Mouse (Mus musculus): ENCODE results near the gene Pde4dip. TPM values are rescaled to one million over a fixed set of nuclear protein-coding genes. Genes with fewer than 3 reads are reported as not detected.
A peak's percentile ranks its signal among the peaks of the same experiment; 100 is the strongest.

The Pde4dip gene
- polyA plus RNA-seq, 1 experiment, result 0.01 TPM

GRCm38 (mm10) chr3:97835888-97836287 is 52.6 kb downstream of the Pde4dip start:
- Histone ChIP-seq H3K4me1 (ENCODE audit: control insufficient read depth) (no peaks in the 10 kb centered on the region), H3K27me3 (ENCODE audit: control insufficient read depth) (no peaks in the 10 kb centered on the region), H3K9me3 (ENCODE audit: control insufficient read depth, low read length) (no peaks in the 10 kb centered on the region), H3K4me3 (replicated peaks) (no peak overlapping the region), H3K36me3 (ENCODE audit: control insufficient read depth) (no peaks in the 10 kb centered on the region)
- no peak for TF ChIP-seq GATA1 (IDR thresholded peaks at IDR 0.05; ENCODE audit: low read length)
- TF ChIP-seq TAL1 (IDR thresholded peaks at IDR 0.05; ENCODE audit: low read length), result no peak

GRCm38 (mm10) chr3:97834625-97835024 is 53.9 kb downstream of the Pde4dip start:
- no peaks in the 10 kb centered on the region for H3K27me3 ChIP-seq (ENCODE audit: control insufficient read depth)
- no peaks in the 10 kb centered on the region for H3K9me3 ChIP-seq (ENCODE audit: control insufficient read depth, low read length)
- no peaks in the 10 kb centered on the region for H3K36me3 ChIP-seq (ENCODE audit: control insufficient read depth)
- TF ChIP-seq GATA1 (IDR thresholded peaks at IDR 0.05; ENCODE audit: low read length), result no peak
- TF ChIP-seq TAL1 (IDR thresholded peaks at IDR 0.05; ENCODE audit: low read length), result no peak
- H3K4me1 ChIP-seq (ENCODE audit: control insufficient read depth), result no peaks in the 10 kb centered on the region
- H3K4me3 ChIP-seq (replicated peaks), result no peak overlapping the region

GRCm38 (mm10) chr3:97831564-97832320 is 56.8 kb downstream of the Pde4dip start:
- no peak for TF ChIP-seq TAL1 (IDR thresholded peaks at IDR 0.05; ENCODE audit: low read length)
- TF ChIP-seq GATA1 (IDR thresholded peaks at IDR 0.05; ENCODE audit: low read length), result no peak

GRCm38 (mm10) chr3:97830622-97831021 is 57.9 kb downstream of the Pde4dip start:
- H3K4me1 ChIP-seq (ENCODE audit: control insufficient read depth), result no peaks in the 10 kb centered on the region
- no peaks in the 10 kb centered on the region for H3K9me3 ChIP-seq (ENCODE audit: control insufficient read depth, low read length)
- H3K27me3 ChIP-seq (ENCODE audit: control insufficient read depth), result no peaks in the 10 kb centered on the region; the same call in 1 of the 2 replicates
- no peak for TF ChIP-seq TAL1 (IDR thresholded peaks at IDR 0.05; ENCODE audit: low read length)
- TF ChIP-seq GATA1 (IDR thresholded peaks at IDR 0.05; ENCODE audit: low read length), result no peak
- H3K36me3 ChIP-seq (ENCODE audit: control insufficient read depth), result no peaks in the 10 kb centered on the region
- H3K4me3 ChIP-seq (replicated peaks), result no peak overlapping the region

More at GRCm38 (mm10) chr3:97831564-97832320, 56.8 kb downstream of the Pde4dip start:
- Histone ChIP-seq H3K4me1 (ENCODE audit: control insufficient read depth) (no peaks in the 10 kb centered on the region), H3K36me3 (ENCODE audit: control insufficient read depth) (no peaks in the 10 kb centered on the region), H3K4me3 (replicated peaks) (no peak overlapping the region), H3K9me3 (ENCODE audit: control insufficient read depth, low read length) (no peaks in the 10 kb centered on the region), H3K27me3 (ENCODE audit: control insufficient read depth) (no peaks in the 10 kb centered on the region)

- Histone ChIP-seq H3K9me3 (ENCODE audit: control insufficient read depth, low read length) (no peaks in the 10 kb centered on the region), H3K4me3 (replicated peaks) (no peak overlapping the region), H3K4me1 (ENCODE audit: control insufficient read depth) (no peaks in the 10 kb centered on the region), H3K36me3 (ENCODE audit: control insufficient read depth) (no peaks in the 10 kb centered on the region), H3K27me3 (ENCODE audit: control insufficient read depth) (peaks cover 2% of the 10 kb centered on the region)
- no peak for TF ChIP-seq TAL1 (IDR thresholded peaks at IDR 0.05; ENCODE audit: low read length)
- no peak for TF ChIP-seq GATA1 (IDR thresholded peaks at IDR 0.05; ENCODE audit: low read length)
Measured at GRCm38 (mm10) chr3:97830122-97830521, 58.4 kb downstream of the Pde4dip start.

DNA sequence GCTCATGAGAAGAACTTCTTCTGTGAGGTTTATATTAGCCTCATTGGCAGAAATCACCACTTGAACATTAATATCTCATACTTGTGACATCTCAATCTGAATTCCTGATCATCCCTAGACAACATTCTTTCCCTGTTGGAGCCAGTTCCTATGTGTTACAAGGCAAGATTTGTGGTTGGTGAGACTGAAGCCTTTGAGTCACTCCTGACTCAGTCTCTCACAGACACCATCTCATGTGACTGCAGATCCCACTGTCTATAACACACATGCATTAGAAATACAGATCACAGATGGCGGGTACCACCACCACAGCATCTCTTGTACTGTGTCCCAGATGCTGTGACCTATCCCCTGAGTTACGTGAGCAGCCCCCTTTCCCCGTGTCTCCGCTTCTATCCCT is 60.2 kb downstream of the Pde4dip start:
- no peaks in the 10 kb centered on the region for H3K9me3 ChIP-seq (ENCODE audit: control insufficient read depth, low read length)
- no peaks in the 10 kb centered on the region for H3K36me3 ChIP-seq (ENCODE audit: control insufficient read depth)
- TF ChIP-seq GATA1 (IDR thresholded peaks at IDR 0.05; ENCODE audit: low read length) (no peak), TAL1 (IDR thresholded peaks at IDR 0.05; ENCODE audit: low read length) (no peak)
- no peaks in the 10 kb centered on the region for H3K4me1 ChIP-seq (ENCODE audit: control insufficient read depth)
- no peak overlapping the region for H3K4me3 ChIP-seq (replicated peaks)
- H3K27me3 ChIP-seq (ENCODE audit: control insufficient read depth), result peaks cover 20% of the 10 kb centered on the region

- Histone ChIP-seq H3K4me3 (replicated peaks) (no peak overlapping the region), H3K27me3 (ENCODE audit: control insufficient read depth) (peaks cover 23% of the 10 kb centered on the region), H3K36me3 (ENCODE audit: control insufficient read depth) (no peaks in the 10 kb centered on the region), H3K4me1 (ENCODE audit: control insufficient read depth) (no peaks in the 10 kb centered on the region), H3K9me3 (ENCODE audit: control insufficient read depth, low read length) (no peaks in the 10 kb centered on the region)
- no peak for TF ChIP-seq GATA1 (IDR thresholded peaks at IDR 0.05; ENCODE audit: low read length)
- no peak for TF ChIP-seq TAL1 (IDR thresholded peaks at IDR 0.05; ENCODE audit: low read length)
Measured at GRCm38 (mm10) chr3:97825246-97825645, 63.3 kb downstream of the Pde4dip start.

DNA sequence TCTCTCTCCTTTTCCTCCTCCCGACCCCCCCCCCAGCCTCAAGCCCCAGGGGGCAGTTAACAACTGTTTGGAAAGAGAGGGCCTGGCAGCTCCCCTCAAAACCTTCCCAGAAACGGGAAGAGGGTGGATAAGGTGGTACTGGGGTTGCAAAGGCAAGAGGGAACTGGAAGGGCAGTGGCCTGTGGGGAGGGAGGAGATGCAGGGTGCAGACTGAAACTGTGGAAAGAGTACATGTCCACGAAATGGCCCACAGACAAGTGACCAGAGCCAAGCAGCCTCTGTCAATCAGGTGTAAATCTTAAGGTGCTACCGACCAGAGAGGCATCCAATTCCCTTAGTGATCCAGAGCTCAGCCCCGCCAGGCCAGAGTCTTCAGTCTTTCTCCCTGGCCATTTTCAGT is 63.8 kb downstream of the Pde4dip start:
- no peak for TF ChIP-seq TAL1 (IDR thresholded peaks at IDR 0.05; ENCODE audit: low read length)
- no peak for TF ChIP-seq GATA1 (IDR thresholded peaks at IDR 0.05; ENCODE audit: low read length)
- Histone ChIP-seq H3K4me1 (ENCODE audit: control insufficient read depth) (no peaks in the 10 kb centered on the region), H3K9me3 (ENCODE audit: control insufficient read depth, low read length) (no peaks in the 10 kb centered on the region), H3K4me3 (replicated peaks) (no peak overlapping the region), H3K36me3 (ENCODE audit: control insufficient read depth) (no peaks in the 10 kb centered on the region), H3K27me3 (ENCODE audit: control insufficient read depth) (peaks cover 23% of the 10 kb centered on the region)

DNA sequence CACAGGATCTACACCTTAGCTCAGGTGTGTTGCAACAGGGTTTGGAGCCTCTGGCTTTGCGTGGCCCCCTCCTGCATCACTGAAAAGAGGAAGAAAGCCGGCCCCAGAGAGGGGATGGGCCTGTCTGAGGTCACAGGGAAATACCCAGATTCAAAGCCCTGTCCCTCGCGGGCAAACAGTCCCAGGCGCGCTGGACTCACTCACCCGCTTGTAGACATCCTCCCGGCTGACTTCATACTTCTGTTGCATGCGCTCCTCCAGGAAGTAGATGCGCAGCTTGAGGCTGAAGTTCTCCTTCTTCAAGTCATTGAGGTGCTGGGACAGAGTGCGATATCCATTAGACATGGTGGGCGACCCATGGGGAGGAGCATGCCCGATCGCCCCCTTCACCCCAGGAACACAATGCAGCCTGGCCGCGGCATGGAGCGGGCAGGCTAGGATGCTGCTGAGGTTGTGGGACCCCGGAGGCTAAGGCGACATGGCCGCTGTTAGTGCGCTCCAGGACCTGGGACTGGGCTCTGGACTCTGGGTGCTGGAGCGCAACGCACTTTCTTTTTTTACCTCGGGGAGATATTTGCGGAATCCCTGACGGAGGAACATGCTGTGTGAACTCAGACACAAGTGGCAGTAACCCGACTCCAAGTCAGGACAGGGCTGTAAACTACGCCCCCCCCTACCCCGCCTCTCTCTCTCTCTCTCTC is 64.3 kb downstream of the Pde4dip start:
- Histone ChIP-seq H3K36me3 (ENCODE audit: control insufficient read depth) (no peaks in the 10 kb centered on the region), H3K9me3 (ENCODE audit: control insufficient read depth, low read length) (no peaks in the 10 kb centered on the region), H3K4me3 (replicated peaks) (peak overlapping the region; percentile 43), H3K4me1 (ENCODE audit: control insufficient read depth) (no peaks in the 10 kb centered on the region), H3K27me3 (ENCODE audit: control insufficient read depth) (peaks cover 23% of the 10 kb centered on the region)
- TF ChIP-seq TAL1 (IDR thresholded peaks at IDR 0.05; ENCODE audit: low read length) (no peak), GATA1 (IDR thresholded peaks at IDR 0.05; ENCODE audit: low read length) (no peak)

Data from erythroblast, embryonic 14.5 days (primary cell).